Mouse (Mus musculus) forebrain, embryonic 12.5 days (tissue): ENCODE data around the gene Tmem129. TPM values are rescaled to one million over a fixed set of nuclear protein-coding genes. Genes with fewer than 3 reads are reported as not detected.

Source experiments
- polyA plus RNA-seq: library from polyadenylated mRNA; unstranded; fragments of >200 nt; fragmentation: Nextera tagmentation; extraction: Ambion mirVana; gene quantifications from 2 replicates; pipeline ENCODE4 v1.2.1, GENCODE M21; 2016

The Tmem129 gene
- polyA plus RNA-seq, 1 experiment from 2014 or later: 34.6 TPM

Other genes starting within 250 kb of the Tmem129 start
- gene Nkx1-1, start 224.4 kb downstream of the Tmem129 start, polyA plus RNA-seq: not detected in 2 replicates
- 55.0 and 57.4 TPM in 2 replicates for gene Fam53a, start 28.8 kb downstream of the Tmem129 start, polyA plus RNA-seq
- gene Gm9903, start 28.5 kb downstream of the Tmem129 start, polyA plus RNA-seq: 0.46 and 0.51 TPM in 2 replicates
- 265 and 268 TPM in 2 replicates for gene Slbp, start 5.8 kb downstream of the Tmem129 start, polyA plus RNA-seq
- gene Tacc3, start 288 bp downstream of the Tmem129 start, polyA plus RNA-seq: 265 and 272 TPM in 2 replicates
- 83.6 and 111 TPM in 2 replicates for gene Fgfr3, start 63.3 kb upstream of the Tmem129 start, polyA plus RNA-seq
- gene Letm1, start 124.4 kb upstream of the Tmem129 start, polyA plus RNA-seq: 52.5 and 58.5 TPM in 2 replicates
- gene Nsd2, start 162.3 kb upstream of the Tmem129 start, polyA plus RNA-seq: 129 and 134 TPM in 2 replicates